Mouse (Mus musculus) hindbrain, embryonic 14.5 days (tissue): Measurements from ENCODE around the gene 2010111I01Rik. TPM values are rescaled to one million over a fixed set of nuclear protein-coding genes. Genes with fewer than 3 reads are reported as not detected.

Source experiments
- ATAC-seq: fragments of 200-750 bp; cut with Nextera tagmentation; 2 replicates; pipeline ENCODE4 v1.8.0; 2017; ENCODE audit warnings: moderate number of reproducible peaks, mild to moderate bottlenecking, moderate TSS enrichment, moderate library complexity; ENCODE audit not compliant: low FRiP score
- DNase-seq: peaks from one replicate; pipeline ENCODE4 v3.0.0-alpha.2; 2015; ENCODE audit warnings: low spot score
- H3K27ac ChIP-seq: fragments of 300-500 bp; sonication (generic); 2 replicates; pipeline ENCODE4 v1.5.1; 2014; ENCODE audit warnings: mild to moderate bottlenecking, moderate library complexity
- H3K27me3 ChIP-seq: fragments of 300-500 bp; sonication (generic); 2 replicates; pipeline ENCODE4 v1.6.1; 2014; ENCODE audit warnings: mild to moderate bottlenecking, low read length, mixed read lengths; ENCODE audit not compliant: control insufficient read depth, insufficient read depth
- H3K36me3 ChIP-seq: fragments of 300-500 bp; sonication (generic); replicated peaks from 2 replicates; pipeline ENCODE4 v1.6.1; 2014; ENCODE audit not compliant: control insufficient read depth, insufficient read depth
- H3K4me1 ChIP-seq: fragments of 300-500 bp; sonication (generic); replicated peaks from 2 replicates; pipeline ENCODE4 v1.6.1; 2014; ENCODE audit warnings: antibody characterized with exemption, low read length, mixed read lengths; ENCODE audit not compliant: control insufficient read depth, insufficient read depth
- H3K4me2 ChIP-seq: fragments of 300-500 bp; sonication (generic); replicated peaks from 2 replicates; pipeline ENCODE4 v1.6.1; 2014; ENCODE audit warnings: mild to moderate bottlenecking, moderate library complexity
- H3K4me3 ChIP-seq: fragments of 300-500 bp; sonication (generic); replicated peaks from 2 replicates; pipeline ENCODE4 v1.5.1; 2014; ENCODE audit warnings: mild to moderate bottlenecking, low read length
- H3K9ac ChIP-seq: fragments of 300-500 bp; sonication (generic); 2 replicates; pipeline ENCODE4 v1.6.1; 2014
- H3K9me3 ChIP-seq: fragments of 300-500 bp; sonication (generic); 2 replicates; pipeline ENCODE4 v1.6.1; 2016; ENCODE audit warnings: low read length; ENCODE audit not compliant: control insufficient read depth
- WGBS: fragments of 180-500 bp; shearing (Covaris S2); extraction: QIAGEN DNeasy Blood & Tissue Kit; methylation state at CpG from one replicate; pipeline ENCODE4 v1.1.7; 2014; 5-methylcytosine and 5-hydroxymethylcytosine counted together
- polyA plus RNA-seq: library from polyadenylated mRNA; unstranded; fragments of >200 nt; fragmentation: Nextera tagmentation; extraction: Ambion mirVana; gene quantifications from 2 replicates; pipeline ENCODE4 v1.2.1, GENCODE M21; 2014

2010111I01Rik gene
- polyA plus RNA-seq, 1 experiment from 2014 or later, result 32.6 TPM

DNA sequence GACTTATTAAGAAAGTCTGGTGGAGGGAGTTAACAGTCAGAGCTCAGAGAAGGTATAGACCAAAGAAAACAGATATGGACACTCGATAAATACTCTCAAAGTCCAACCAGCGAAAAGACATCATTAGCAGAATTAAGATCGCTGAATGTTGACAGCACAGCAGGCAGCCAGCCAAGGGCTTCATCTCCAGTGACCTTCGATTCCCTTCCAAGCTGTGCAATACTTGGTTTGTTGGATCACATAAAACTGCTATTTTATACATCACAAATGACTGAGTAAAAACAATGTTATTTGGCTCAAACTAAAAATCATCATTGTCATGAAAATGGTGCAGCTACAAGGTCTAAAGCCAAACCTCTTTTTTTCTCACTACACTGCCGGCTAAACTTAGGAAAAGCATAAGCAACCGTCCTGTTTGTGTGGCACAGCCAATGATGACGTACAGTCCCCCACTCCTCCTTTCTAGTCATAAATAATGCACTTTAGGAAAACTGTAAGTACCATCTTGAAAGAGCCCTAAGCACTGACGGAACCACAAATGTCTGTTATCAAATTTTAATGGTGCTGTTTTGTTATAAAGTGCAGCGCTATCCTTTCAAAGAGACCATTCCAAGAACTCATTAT, 34.8 kb upstream of the 2010111I01Rik start:
- no peaks in the 10 kb centered on the region for H3K36me3 ChIP-seq
- no peaks in the 10 kb centered on the region for H3K27me3 ChIP-seq
- no peak for DNase-seq
- WGBS, result 80% methylated on average over 9 of the region's 9 CpGs
- no peaks in the 10 kb centered on the region for H3K9me3 ChIP-seq
- no peaks in the 10 kb centered on the region for H3K4me1 ChIP-seq
- no peak overlapping the region for H3K4me3 ChIP-seq
- H3K9ac ChIP-seq, result no peak overlapping the region
- H3K27ac ChIP-seq, result no peak overlapping the region
- ATAC-seq, result no peak
- no peak overlapping the region for H3K4me2 ChIP-seq

DNA sequence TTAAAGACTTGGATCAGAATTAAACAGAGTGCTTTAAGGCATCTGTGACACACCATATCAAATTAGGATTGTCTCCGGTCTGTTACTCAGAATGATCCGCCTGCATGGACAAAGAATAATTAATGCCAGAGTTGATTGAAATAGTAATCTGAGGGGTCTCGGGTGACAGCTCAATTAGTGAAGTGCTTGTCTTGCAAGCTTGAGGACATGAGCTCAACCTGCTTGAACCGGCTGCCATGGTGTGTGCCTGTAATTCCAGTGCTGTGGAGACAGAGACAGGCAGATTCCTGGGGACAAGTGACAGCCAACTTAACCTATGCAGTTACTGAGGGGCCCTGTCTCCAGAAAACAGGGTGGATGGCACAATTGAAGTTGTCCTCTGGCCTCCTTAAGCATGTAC, 32.2 kb upstream of the 2010111I01Rik start:
- Histone ChIP-seq H3K4me2 (no peak overlapping the region), H3K36me3 (no peaks in the 10 kb centered on the region), H3K27me3 (no peaks in the 10 kb centered on the region), H3K4me1 (no peaks in the 10 kb centered on the region), H3K9me3 (no peaks in the 10 kb centered on the region), H3K4me3 (no peak overlapping the region), H3K9ac (no peak overlapping the region), H3K27ac (no peak overlapping the region)
- 50% methylated on average over 4 of the region's 4 CpGs for WGBS
- no peak for ATAC-seq
- no peak for DNase-seq

GRCm38 (mm10) chr13:62939371-62939770, 25.3 kb upstream of the 2010111I01Rik start:
- ATAC-seq, result no peak
- Histone ChIP-seq H3K4me3 (no peak overlapping the region), H3K36me3 (no peaks in the 10 kb centered on the region), H3K27ac (no peak overlapping the region), H3K9me3 (no peaks in the 10 kb centered on the region), H3K9ac (no peak overlapping the region), H3K27me3 (no peaks in the 10 kb centered on the region), H3K4me2 (no peak overlapping the region), H3K4me1 (no peaks in the 10 kb centered on the region)
- WGBS, result 83% methylated on average over 3 of the region's 3 CpGs
- DNase-seq, result no peak

- H3K27ac ChIP-seq, result no peak overlapping the region
- DNase-seq (no peak), ATAC-seq (no peak)
- H3K27me3 ChIP-seq, result no peaks in the 10 kb centered on the region
- no peaks in the 10 kb centered on the region for H3K36me3 ChIP-seq
- 92% methylated on average over 4 of the region's 4 CpGs for WGBS
- H3K4me1 ChIP-seq, result no peaks in the 10 kb centered on the region
- no peak overlapping the region for H3K4me2 ChIP-seq
- no peak overlapping the region for H3K4me3 ChIP-seq
- H3K9ac ChIP-seq, result no peak overlapping the region
- no peaks in the 10 kb centered on the region for H3K9me3 ChIP-seq
These were observed 24.9 kb upstream of the 2010111I01Rik start for GRCm38 (mm10) chr13:62939797-62940196.

- H3K9ac ChIP-seq, result no peak overlapping the region
- no peaks in the 10 kb centered on the region for H3K36me3 ChIP-seq
- ATAC-seq (no peak), DNase-seq (no peak)
- H3K27me3 ChIP-seq, result no peaks in the 10 kb centered on the region
- H3K4me2 ChIP-seq, result no peak overlapping the region
- H3K4me1 ChIP-seq, result no peaks in the 10 kb centered on the region
- no peak overlapping the region for H3K4me3 ChIP-seq
- 80% methylated on average over 4 of the region's 4 CpGs for WGBS
- no peak overlapping the region for H3K27ac ChIP-seq
- H3K9me3 ChIP-seq, result no peaks in the 10 kb centered on the region
These were observed 24.0 kb upstream of the 2010111I01Rik start for GRCm38 (mm10) chr13:62940721-62941120.

- DNase-seq (no peak), ATAC-seq (no peak)
- no peak overlapping the region for H3K9ac ChIP-seq
- H3K4me3 ChIP-seq, result no peak overlapping the region
- H3K4me2 ChIP-seq, result no peak overlapping the region
- 80% methylated on average over 17 of the region's 17 CpGs for WGBS
- no peaks in the 10 kb centered on the region for H3K9me3 ChIP-seq
- H3K4me1 ChIP-seq, result no peaks in the 10 kb centered on the region
- H3K36me3 ChIP-seq, result no peaks in the 10 kb centered on the region
- no peak overlapping the region for H3K27ac ChIP-seq
- no peaks in the 10 kb centered on the region for H3K27me3 ChIP-seq
These were observed 23.2 kb upstream of the 2010111I01Rik start for GRCm38 (mm10) chr13:62941341-62942005.

- DNase-seq (no peak), ATAC-seq (no peak)
- H3K4me1 ChIP-seq, result no peaks in the 10 kb centered on the region
- H3K27ac ChIP-seq, result no peak overlapping the region
- no peaks in the 10 kb centered on the region for H3K27me3 ChIP-seq
- 81% methylated on average over 7 of the region's 7 CpGs for WGBS
- H3K4me3 ChIP-seq, result no peak overlapping the region
- H3K4me2 ChIP-seq, result no peak overlapping the region
- no peaks in the 10 kb centered on the region for H3K9me3 ChIP-seq
- H3K36me3 ChIP-seq, result no peaks in the 10 kb centered on the region
- no peak overlapping the region for H3K9ac ChIP-seq
These were observed 21.3 kb upstream of the 2010111I01Rik start for GRCm38 (mm10) chr13:62943274-62943830.

GRCm38 (mm10) chr13:62944109-62944508, 20.6 kb upstream of the 2010111I01Rik start:
- H3K4me3 ChIP-seq, result no peak overlapping the region
- H3K4me1 ChIP-seq, result no peaks in the 10 kb centered on the region
- no peaks in the 10 kb centered on the region for H3K36me3 ChIP-seq
- H3K27me3 ChIP-seq, result no peaks in the 10 kb centered on the region
- WGBS, result 78% methylated on average over 6 of the region's 6 CpGs
- no peak overlapping the region for H3K4me2 ChIP-seq
- H3K9me3 ChIP-seq, result no peaks in the 10 kb centered on the region
- no peak overlapping the region for H3K9ac ChIP-seq
- no peak overlapping the region for H3K27ac ChIP-seq
- no peak for ATAC-seq
- DNase-seq, result no peak

- Histone ChIP-seq H3K4me2 (no peak overlapping the region), H3K9ac (no peak overlapping the region), H3K27ac (no peak overlapping the region), H3K9me3 (no peaks in the 10 kb centered on the region), H3K27me3 (no peaks in the 10 kb centered on the region), H3K4me3 (no peak overlapping the region), H3K4me1 (no peaks in the 10 kb centered on the region), H3K36me3 (no peaks in the 10 kb centered on the region)
- 48% methylated on average over 4 of the region's 4 CpGs for WGBS
- no peak for DNase-seq
- ATAC-seq, result no peak
These were observed 15.0 kb upstream of the 2010111I01Rik start for GRCm38 (mm10) chr13:62949560-62950188.
